In genomic region chr6:31220184-31220931, GRCm38 (mm10) we compare ENCODE assay signal across 8 mouse cellular contexts.
DNase-seq lines count a peak whose midpoint lies in the region; ATAC-seq and TF ChIP-seq lines count a peak whose summit lies in the region.

No protein-coding gene starts in this region.

- no peaks in the 10 kb centered on the region for H3K4me1 ChIP-seq in ES-Bruce4 (ENCODE audit: control insufficient read depth, insufficient read depth, low read length)
- peaks cover 50% of the 10 kb centered on the region for H3K4me1 ChIP-seq in forebrain, embryonic 15.5 days
- H3K4me1 ChIP-seq in lung, embryonic 15.5 days: peaks cover 30% of the 10 kb centered on the region
- peaks cover 50% of the 10 kb centered on the region for H3K4me1 ChIP-seq in neural tube, embryonic 15.5 days

- H3K9me3 ChIP-seq in ES-Bruce4 (replicated peaks; ENCODE audit: control insufficient read depth, insufficient read depth, low read length, poor library complexity, severe bottlenecking): no peaks in the 10 kb centered on the region
- H3K9me3 ChIP-seq in forebrain, embryonic 15.5 days: no peaks in the 10 kb centered on the region
- H3K9me3 ChIP-seq in lung, embryonic 15.5 days: no peaks in the 10 kb centered on the region
- no peaks in the 10 kb centered on the region for H3K9me3 ChIP-seq in neural tube, embryonic 15.5 days (replicated peaks)

- peak overlapping the region; percentile 67 for H3K4me3 ChIP-seq in ES-Bruce4 (ENCODE audit: low read depth, low read length)
- H3K4me3 ChIP-seq in forebrain, embryonic 15.5 days: peak overlapping the region; percentile 32
- H3K4me3 ChIP-seq in lung, embryonic 15.5 days: peak overlapping the region; percentile 31
- peak overlapping the region; percentile 39 for H3K4me3 ChIP-seq in neural tube, embryonic 15.5 days (replicated peaks)

- no peak for TF ChIP-seq POLR2A in ES-Bruce4 (IDR thresholded peaks at IDR 0.05; ENCODE audit: insufficient read depth, low read length)

- TF ChIP-seq EP300 in ES-Bruce4 (IDR thresholded peaks at IDR 0.05; ENCODE audit: insufficient read depth, low read depth, low read length): peak; percentile 83; the same call in 1 of the 2 replicates

- ATAC-seq in cerebellum, adult (ENCODE audit: insufficient number of reproducible peaks, low FRiP score, low TSS enrichment): 0 out of 2 replicates have a peak, but pooled peaks have one; percentile 11
- ATAC-seq in forebrain, embryonic 15.5 days (replicated peaks): 0 out of 2 replicates have a peak, but pooled peaks have one; percentile 5
- no peak for ATAC-seq in lung, embryonic 15.5 days (ENCODE audit: borderline replicate concordance, extremely low read depth, low FRiP score, low TSS enrichment)
- ATAC-seq in neural tube, embryonic 15.5 days (ENCODE audit: low FRiP score): no peak

- peak; percentile 73 to 76 for DNase-seq in heart, postnatal 10 days
- peak; percentile 88 for DNase-seq in kidney, postnatal 36 days
- peak; percentile 74 for DNase-seq in thymus, postnatal 14 days

- no peak for TF ChIP-seq CTCF in ES-Bruce4 (IDR thresholded peaks at IDR 0.05; ENCODE audit: low read depth, low read length)

- peaks cover 10% of the 10 kb centered on the region for H3K27me3 ChIP-seq in ES-Bruce4 (ENCODE audit: control insufficient read depth, insufficient read depth, low read length, poor library complexity, severe bottlenecking)
- H3K27me3 ChIP-seq in forebrain, embryonic 15.5 days: peaks cover 45% of the 10 kb centered on the region
- H3K27me3 ChIP-seq in lung, embryonic 15.5 days: peaks cover 74% of the 10 kb centered on the region
- peaks cover 27% of the 10 kb centered on the region for H3K27me3 ChIP-seq in neural tube, embryonic 15.5 days (replicated peaks)

- 2% methylated on average over 30 of the region's 30 CpGs for WGBS in forebrain, embryonic 15.5 days
- WGBS in lung, embryonic 15.5 days: 2% methylated on average over 30 of the region's 30 CpGs
- 1% methylated on average over 30 of the region's 30 CpGs for WGBS in neural tube, embryonic 15.5 days

- peak overlapping the region; percentile 47 for H3K9ac ChIP-seq in ES-Bruce4 (ENCODE audit: low read depth, poor library complexity, severe bottlenecking)
- H3K9ac ChIP-seq in forebrain, embryonic 15.5 days (replicated peaks): 0 out of 2 replicates have a peak overlapping the region, but pooled peaks have one; percentile 12
- peak overlapping the region; percentile 10; the same call in 1 of the 2 replicates for H3K9ac ChIP-seq in lung, embryonic 15.5 days
- H3K9ac ChIP-seq in neural tube, embryonic 15.5 days (replicated peaks): 0 out of 2 replicates have a peak overlapping the region, but pooled peaks have one; percentile 1

- H3K4me2 ChIP-seq in forebrain, embryonic 15.5 days (replicated peaks): peak overlapping the region; percentile 50
- H3K4me2 ChIP-seq in lung, embryonic 15.5 days: peak overlapping the region; percentile 59
- peak overlapping the region; percentile 68 for H3K4me2 ChIP-seq in neural tube, embryonic 15.5 days

- H3K36me3 ChIP-seq in ES-Bruce4 (ENCODE audit: control insufficient read depth, insufficient read depth, low read length, poor library complexity, severe bottlenecking): no peaks in the 10 kb centered on the region
- H3K36me3 ChIP-seq in forebrain, embryonic 15.5 days: no peaks in the 10 kb centered on the region
- no peaks in the 10 kb centered on the region for H3K36me3 ChIP-seq in lung, embryonic 15.5 days
- H3K36me3 ChIP-seq in neural tube, embryonic 15.5 days: no peaks in the 10 kb centered on the region

- intact Hi-C loops in heart, postnatal 10 days (cut with DNase I): no loop called here

- peak overlapping the region; percentile 42 for H3K27ac ChIP-seq in ES-Bruce4 (ENCODE audit: insufficient read depth, low read length)
- H3K27ac ChIP-seq in forebrain, embryonic 15.5 days (replicated peaks): no peak overlapping the region
- H3K27ac ChIP-seq in lung, embryonic 15.5 days: no peak overlapping the region
- no peak overlapping the region for H3K27ac ChIP-seq in neural tube, embryonic 15.5 days (replicated peaks)

Comparison
In these comparisons a context has a peak if more than half of its experiments do, and no peak if none do; other contexts are left out.
1. ATAC-seq: peak in cerebellum, adult (single experiment) and forebrain, embryonic 15.5 days (single experiment); none in lung, embryonic 15.5 days (single experiment) and neural tube, embryonic 15.5 days (single experiment).
2. Peak in every context shown above with its lines, with median percentiles within 50 percentile points of each other: H3K4me3 ChIP-seq, H3K9ac ChIP-seq, H3K4me2 ChIP-seq and DNase-seq.